Mouse (Mus musculus) kidney, adult 2 months (tissue): ENCODE data around the gene Ctsc. TPM values are rescaled to one million over a fixed set of nuclear protein-coding genes. Genes with fewer than 3 reads are reported as not detected.

Experiments used
- DNase-seq: peaks from one replicate; pipeline ENCODE4 v3.0.0; 2021
- H3K27ac ChIP-seq: fragments of 200-500 bp; 2 replicates; pipeline ENCODE4 v1.5.1; 2012; ENCODE audit warnings: low read depth, low read length, control low read depth, inconsistent platforms; ENCODE audit not compliant: insufficient read depth
- H3K27me3 ChIP-seq: fragments of 200-500 bp; replicated peaks from 2 replicates; pipeline ENCODE4 v1.6.1; 2012; ENCODE audit warnings: mild to moderate bottlenecking, moderate library complexity, low read length, inconsistent platforms; ENCODE audit not compliant: control insufficient read depth, insufficient read depth
- H3K36me3 ChIP-seq: fragments of 200-500 bp; 2 replicates; pipeline ENCODE4 v1.6.1; 2012; ENCODE audit warnings: mild to moderate bottlenecking, moderate library complexity, low read length, inconsistent platforms; ENCODE audit not compliant: control insufficient read depth, insufficient read depth
- H3K4me1 ChIP-seq: fragments of 200-500 bp; 2 replicates; pipeline ENCODE4 v1.6.1; 2011; ENCODE audit warnings: low read length; ENCODE audit not compliant: control insufficient read depth, insufficient read depth
- H3K4me3 ChIP-seq: fragments of 200-500 bp; 2 replicates; pipeline ENCODE4 v1.5.1; 2011; ENCODE audit warnings: mild to moderate bottlenecking, low read depth, low read length, control low read depth; ENCODE audit not compliant: insufficient read depth
- CTCF ChIP-seq: fragments of 200-500 bp; conservative IDR thresholded peaks from 2 replicates; pipeline ENCODE4 v1.5.1; 2011; ENCODE audit warnings: low read depth, mild to moderate bottlenecking, control low read depth, low read length, moderate library complexity, mixed read lengths; ENCODE audit not compliant: insufficient read depth, insufficient read length
- POLR2A ChIP-seq: fragments of 200-500 bp; IDR thresholded peaks from one replicate; pipeline ENCODE4 v1.6.1; 2011; ENCODE audit warnings: low read depth, low read length, control low read depth
- WGBS: fragments of 180-500 bp; shearing (Covaris S2); methylation state at CpG from one replicate; pipeline ENCODE4 v1.1.7; 2018; 5-methylcytosine and 5-hydroxymethylcytosine counted together
- polyA plus RNA-seq: library from polyadenylated mRNA; depleted of rRNA; stranded (reverse); fragments of >200 nt; gene quantifications from 2 replicates; pipeline ENCODE4 v1.2.3, GENCODE M21; 2012; rRNA removed

The Ctsc gene
- polyA plus RNA-seq, 1 experiment: 13.9 TPM

GRCm38 (mm10) chr7:88356871-88357776 lies 79.2 kb downstream of the Ctsc start:
- no peak overlapping the region for H3K4me3 ChIP-seq
- no peaks in the 10 kb centered on the region for H3K36me3 ChIP-seq
- no peak overlapping the region for H3K27ac ChIP-seq
- WGBS: 42% methylated on average over 4 of the region's 4 CpGs
- no peaks in the 10 kb centered on the region for H3K4me1 ChIP-seq
- TF ChIP-seq POLR2A: no peak
- TF ChIP-seq CTCF: peak; percentile 27; the same call in 1 of the 2 replicates
- H3K27me3 ChIP-seq: no peaks in the 10 kb centered on the region
- peak; percentile 32 for DNase-seq

DNA sequence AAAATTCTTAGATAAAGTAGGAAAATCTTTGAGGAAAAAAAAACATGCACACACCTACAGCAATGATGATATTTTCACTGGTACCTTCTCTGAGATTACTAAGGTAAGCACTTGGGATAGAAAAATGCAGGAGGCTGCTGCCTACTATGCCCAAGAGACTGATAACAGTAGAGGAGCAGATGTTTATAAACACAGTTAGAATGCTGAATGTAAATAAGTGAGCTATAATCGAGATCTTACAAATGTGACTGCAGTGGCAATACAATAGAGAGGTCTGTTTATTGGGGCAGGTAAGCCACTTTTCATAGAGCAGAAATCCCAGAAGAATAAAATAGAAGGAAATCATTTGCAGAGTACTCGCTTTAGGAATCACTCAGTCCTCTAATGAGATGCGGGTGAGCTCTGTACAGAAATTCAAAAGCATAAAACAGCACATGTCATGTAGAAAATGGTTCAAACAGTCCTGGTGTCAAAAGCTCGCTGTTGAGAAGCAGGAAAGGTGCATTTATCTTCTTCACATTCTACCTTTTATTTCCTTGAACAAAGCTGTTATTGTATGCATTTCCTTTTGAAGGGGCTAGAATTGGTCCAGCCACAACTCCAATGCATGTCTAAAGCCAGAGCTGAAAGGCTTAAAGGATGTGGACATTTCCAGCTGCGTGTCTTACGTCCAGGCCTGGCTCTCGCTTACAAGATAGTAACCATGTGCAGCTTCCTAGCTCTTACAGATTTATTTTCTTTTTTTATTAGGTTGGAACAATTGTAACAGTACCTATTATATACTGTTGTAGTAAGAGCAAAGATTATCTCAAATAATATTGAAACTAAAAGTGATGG lies 80.4 kb downstream of the Ctsc start:
- no peaks in the 10 kb centered on the region for H3K27me3 ChIP-seq
- H3K4me3 ChIP-seq: no peak overlapping the region
- no peaks in the 10 kb centered on the region for H3K36me3 ChIP-seq
- no peak overlapping the region for H3K27ac ChIP-seq
- H3K4me1 ChIP-seq: no peaks in the 10 kb centered on the region
- 78% methylated on average over 7 of the region's 7 CpGs for WGBS
- DNase-seq: no peak
- no peak for TF ChIP-seq POLR2A
- TF ChIP-seq CTCF: no peak

Other genes with a start within 250 kb of the Ctsc start
- 7.6 and 9.1 TPM in 2 replicates for gene Rab38, start 152.2 kb downstream of the Ctsc start, polyA plus RNA-seq